Mouse (Mus musculus) ES-Bruce4 (cell line): ENCODE results near the gene Slc10a7.

Experiments used
- EP300 ChIP-seq: IDR thresholded peaks from 2 replicates; pipeline ENCODE4 v1.6.1; 2011; ENCODE audit warnings: low read depth, low read length; ENCODE audit not compliant: insufficient read depth
- POLR2A ChIP-seq: IDR thresholded peaks from one replicate; pipeline ENCODE4 v1.8.1; 2011; ENCODE audit warnings: low read length; ENCODE audit not compliant: insufficient read depth

- TF ChIP-seq EP300 (no peak), POLR2A (no peak)
Observed at GRCm38 (mm10) chr8:78550752-78551134, 41.6 kb downstream of the Slc10a7 start.
